Mouse (Mus musculus) urinary bladder, postnatal 36 days (tissue): ENCODE results near the gene Mfsd6l.

Experiments
- DNase-seq, 2 experiments: peaks; one replicate each; pipeline ENCODE4 v3.0.0; 2022; ENCODE audit warnings: low spot score in 2 of 2, mixed read lengths in 1 of 2

Gene Mfsd6l

DNA sequence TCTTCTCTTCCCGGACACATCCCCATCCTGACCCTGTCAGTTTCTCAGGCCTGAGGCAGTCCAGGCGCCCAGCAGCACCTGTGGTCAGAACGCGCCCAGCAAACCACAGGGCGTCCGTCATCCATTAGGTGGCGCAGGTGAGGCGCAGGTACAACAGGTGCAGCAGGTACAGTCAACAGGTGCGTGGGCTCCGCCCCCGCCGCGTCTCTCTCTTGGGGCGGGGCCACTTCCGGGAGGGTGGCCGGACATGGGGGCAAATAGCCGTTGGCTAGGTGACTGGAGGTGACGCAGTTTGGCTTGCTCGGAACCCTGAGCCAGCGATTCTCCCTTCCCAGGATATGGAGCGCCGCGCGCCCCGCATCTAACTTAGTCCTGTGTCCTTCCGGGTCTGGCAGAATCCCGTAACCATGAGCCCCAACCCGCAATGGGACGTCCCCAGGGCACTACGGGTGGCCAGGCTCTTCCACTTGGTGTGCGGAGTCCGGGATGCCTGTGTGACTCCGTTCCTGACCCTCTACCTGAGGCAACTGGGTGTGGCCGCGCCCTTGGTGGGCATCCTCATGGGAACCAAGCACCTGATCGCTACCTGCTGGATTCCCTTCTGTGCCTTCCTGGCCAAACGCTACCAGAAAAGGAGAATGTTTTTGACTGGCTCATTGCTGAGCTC is at the start of gene Mfsd6l:
Gene Mfsd6l, plus strand, starts transcription at position 269 of the 667 bp plus-strand sequence.
- peak; percentile 69 to 71 for DNase-seq

DNA sequence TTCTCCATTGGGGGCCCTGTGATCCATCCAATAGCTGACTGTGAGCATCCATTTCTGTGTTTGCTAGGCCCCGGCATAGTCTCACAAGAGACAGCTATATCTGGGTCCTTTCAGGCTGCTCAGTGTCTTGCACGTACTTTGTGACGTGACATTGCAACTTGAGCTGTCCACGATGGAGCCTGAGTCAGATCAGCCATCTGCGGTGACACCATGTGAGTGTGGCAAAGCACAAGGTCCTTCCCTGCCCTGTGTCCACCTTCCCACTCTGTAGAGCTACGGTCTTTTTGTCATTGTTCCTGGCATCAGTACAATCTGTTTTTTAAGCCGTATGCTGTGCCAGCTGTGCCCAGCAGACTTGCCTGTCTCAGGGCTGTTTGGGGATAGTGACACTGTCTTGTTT is 48.7 kb upstream of the Mfsd6l start:
- no peak for DNase-seq

DNA sequence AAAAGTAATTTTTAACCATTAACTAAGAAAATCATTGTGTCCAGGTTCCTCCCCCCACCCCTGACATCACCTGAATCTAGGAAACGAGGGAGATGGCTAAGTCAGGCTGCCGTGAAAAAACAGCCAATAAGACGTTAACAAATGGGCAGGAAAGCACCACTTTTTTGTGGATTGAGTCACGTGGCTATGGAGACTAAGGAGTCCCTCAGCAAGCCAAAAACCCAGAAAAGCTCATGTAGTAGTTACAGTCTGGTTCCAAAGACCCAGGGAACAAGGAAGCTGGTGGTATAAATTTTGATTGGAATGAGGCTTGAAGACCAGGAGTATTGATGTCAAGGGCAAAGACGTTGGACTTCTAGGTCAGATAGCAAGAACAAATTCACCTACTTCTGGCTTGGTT is 47.4 kb upstream of the Mfsd6l start:
- no peak for DNase-seq

DNA sequence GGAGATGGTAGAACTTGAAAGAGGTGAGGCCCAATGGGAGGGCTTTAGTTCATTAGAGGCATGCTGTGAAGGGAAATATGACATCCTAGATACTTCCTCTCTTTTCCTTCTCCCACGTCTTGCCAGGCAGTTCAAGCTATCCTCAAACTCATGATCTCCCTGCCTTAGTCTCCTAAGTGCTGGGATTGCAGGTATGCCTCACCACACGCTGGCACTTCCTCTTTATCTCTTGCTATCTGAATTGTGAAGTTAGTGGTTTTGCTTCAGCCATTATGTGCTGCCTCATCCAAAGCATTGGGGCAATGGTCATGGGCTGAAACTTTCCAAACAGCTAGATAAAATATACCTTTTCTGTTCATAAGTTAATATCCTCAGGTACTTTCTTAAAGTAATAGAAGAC is 46.8 kb upstream of the Mfsd6l start:
- no peak for DNase-seq

DNA sequence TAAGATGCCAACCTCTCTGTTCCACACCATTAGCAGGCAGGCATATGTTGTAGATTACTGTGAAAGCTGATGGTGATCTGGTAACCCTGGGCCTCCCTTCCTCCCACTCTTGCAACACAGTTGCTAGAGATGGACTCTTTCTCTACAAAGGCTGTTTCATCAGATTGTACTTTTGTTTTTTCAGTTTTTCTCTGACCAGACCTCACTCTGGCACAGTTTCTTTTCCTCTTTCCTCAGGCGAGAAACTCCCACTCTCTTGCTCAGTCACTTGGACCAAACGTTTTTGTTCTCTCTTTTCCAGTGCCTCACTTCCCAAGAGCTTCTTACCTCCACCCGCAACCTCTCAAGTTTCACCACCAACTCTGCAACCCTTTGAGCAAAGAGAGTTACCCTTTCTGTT is 42.0 kb upstream of the Mfsd6l start:
- no peak for DNase-seq

DNA sequence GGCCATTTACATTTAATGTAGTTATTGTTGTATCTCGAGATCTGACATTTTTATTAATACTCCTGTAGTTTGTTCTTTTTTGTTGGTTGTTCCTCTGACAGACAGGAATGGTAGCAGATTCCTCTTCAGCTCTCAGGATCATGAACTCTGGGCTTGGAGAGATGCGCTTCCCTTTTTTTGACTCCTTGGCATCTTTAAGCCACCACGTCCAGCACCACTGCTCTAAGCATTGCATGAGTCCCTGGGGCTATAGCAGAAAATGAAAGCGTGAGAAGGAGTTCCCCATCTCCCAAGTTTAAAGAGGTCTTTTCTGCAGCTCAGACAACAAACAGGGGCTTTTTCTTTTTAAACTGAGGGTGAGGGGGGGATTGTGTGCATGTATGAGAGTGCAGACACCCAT is 36.6 kb upstream of the Mfsd6l start:
- DNase-seq, result no peak

DNA sequence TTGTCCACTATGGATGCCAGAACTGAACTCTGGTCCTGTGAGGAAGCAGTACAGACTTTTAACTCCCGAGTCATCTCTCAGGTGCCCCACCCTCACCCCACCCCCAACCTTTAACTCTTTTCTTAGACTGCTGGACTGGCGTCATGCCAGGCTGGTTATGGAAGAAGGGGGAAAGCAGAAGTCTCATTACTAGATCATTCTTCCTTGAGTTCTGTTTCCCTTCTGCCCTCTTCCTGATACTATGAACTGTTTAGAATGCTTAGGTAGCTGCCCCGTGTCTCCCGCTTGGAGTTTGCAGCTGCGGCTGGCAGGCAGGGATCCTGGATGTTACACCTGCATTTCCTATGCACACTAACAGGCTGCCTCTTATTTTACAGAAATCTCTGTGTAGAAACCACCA is 36.2 kb upstream of the Mfsd6l start:
- no peak for DNase-seq

DNA sequence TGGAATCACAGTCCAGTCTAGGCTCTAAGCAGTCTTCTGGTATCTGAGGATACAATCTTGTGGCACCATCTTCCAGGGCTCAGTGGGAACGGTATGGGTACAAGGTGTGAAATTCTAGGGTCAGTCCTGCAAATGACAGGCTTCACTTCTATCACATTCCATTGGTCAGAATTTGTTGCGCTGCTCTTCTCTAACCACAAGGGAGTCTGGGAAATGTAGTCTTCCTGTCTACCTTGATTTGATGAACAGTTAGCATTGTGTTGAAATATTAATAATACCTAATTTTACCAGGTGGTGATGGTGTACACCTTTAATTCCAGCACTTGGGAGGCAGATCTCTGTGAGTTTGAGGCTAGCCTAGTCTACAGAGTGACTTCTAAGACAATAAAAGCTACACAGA is 35.5 kb upstream of the Mfsd6l start:
- DNase-seq, result no peak

DNA sequence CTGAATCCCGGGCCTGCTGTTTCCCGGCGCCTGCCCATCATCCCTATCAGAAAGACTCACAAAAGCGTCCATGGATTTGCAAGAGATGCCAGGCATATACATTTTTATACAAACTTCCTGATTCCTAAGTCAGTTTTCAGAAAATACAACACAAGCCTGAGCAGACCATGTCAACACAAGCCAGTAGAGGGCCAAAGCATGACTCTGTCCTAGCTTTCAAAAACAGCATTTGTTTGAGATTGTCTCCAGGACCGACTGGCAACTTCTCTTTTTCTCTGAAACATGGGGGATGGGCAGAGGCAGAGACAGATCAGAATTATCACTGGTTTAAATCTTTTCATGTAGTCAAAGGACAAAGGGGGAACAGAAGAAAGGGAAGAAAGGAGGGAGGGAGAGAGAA is 34.6 kb upstream of the Mfsd6l start:
- no peak for DNase-seq

DNA sequence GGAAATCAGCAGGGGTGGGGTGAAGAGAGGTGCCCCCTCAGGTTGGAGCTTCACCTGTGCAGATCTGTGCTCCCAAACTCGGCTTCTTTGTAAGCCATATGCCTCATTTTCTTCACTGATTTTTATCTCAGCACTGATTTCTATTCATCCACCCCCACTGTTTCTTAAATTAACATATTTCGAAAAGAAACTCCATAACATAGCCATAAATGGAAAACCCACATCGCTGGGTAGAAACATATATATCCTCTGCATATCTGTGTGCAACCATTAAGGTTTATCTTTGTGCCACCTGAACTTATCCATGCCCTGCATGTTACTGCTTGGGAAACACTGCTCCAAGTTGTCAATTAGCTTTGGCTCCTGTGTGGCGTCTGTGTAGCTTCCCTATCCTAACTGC is 29.5 kb upstream of the Mfsd6l start:
- no peak for DNase-seq

DNA sequence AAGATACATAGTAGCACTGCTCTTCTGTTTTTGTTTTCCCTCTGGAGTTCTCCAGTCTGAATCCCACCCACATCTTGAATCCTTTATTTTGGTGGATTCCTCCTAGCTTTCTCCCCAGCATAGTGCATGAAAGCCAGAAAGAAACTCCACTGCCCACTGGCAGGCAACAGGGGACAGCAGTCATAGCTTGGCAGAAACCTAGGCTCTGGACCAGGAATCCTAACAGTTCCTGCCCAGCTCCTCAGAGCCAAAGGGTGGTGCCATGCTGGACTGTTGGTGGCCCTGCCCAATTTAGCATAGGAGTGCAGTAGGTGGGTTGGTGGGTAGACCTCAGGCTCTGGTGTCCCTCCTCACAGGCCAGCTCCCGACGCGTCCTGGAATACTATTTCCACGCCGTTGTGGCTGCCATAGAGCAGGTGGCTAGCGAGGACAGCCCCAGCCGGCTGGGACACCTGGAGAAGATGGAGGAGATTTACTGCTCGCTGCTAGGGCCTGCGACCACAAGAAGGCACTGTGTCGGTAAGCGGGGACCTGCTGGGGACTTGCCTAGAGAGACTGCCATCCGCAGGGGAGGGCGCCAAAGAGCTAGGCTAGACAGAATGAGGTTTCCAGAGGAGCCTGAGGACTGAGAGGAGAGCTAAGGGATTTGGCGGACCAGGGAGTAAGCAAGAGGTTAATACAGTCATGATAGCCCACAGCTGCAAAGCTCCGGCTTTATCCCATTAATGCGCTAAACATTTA is 24.8 kb upstream of the Mfsd6l start:
- peak; percentile 30 to 52 for DNase-seq

DNA sequence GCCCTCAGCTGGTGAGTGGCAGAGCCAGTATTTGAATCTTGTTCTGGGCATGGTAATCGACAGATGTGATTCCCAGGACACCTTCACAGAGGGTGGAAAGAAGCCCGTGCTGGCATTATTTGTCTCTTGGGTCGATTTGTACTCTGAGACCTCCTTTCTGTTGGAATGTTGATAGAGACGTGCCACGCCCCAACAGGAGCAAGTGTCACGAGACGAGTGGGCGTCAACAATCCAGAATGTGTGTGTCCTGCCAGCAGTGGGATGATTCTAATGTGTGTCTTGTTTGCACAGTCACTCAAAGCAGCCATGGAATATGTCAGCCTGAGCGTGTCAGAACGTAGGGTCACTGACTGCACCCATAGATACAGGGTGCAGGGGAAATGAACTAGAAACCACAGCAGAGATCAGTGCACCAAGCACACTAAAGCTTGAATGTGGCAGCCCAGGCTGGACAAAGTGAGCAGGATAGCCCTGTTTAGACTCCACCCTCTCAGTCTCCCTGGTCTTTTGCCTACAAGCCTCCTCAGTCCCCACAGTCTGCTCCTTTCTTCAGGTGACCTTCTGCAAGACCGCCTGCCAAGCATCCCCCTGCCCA is 23.9 kb upstream of the Mfsd6l start:
- DNase-seq, result no peak

DNA sequence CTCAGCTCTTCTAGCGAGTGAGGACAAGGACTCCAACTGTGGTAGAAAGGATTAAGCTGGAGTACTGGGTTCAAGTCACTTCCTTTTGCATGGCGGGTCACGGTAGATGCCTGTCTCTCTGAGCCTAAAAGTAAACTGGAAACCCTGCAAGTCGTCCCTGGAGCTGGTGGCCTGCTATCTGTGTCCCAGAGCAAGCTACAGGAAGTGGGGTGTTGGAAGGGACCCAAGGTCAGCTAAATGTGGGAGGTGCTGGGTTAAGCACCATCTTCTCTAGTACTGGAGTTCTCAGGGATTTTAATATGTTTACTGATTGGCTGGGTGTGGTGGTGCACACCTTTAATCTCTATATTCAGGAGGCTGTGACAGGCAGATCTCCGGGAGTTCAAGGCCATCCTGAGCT is 23.2 kb upstream of the Mfsd6l start:
- DNase-seq, result no peak

DNA sequence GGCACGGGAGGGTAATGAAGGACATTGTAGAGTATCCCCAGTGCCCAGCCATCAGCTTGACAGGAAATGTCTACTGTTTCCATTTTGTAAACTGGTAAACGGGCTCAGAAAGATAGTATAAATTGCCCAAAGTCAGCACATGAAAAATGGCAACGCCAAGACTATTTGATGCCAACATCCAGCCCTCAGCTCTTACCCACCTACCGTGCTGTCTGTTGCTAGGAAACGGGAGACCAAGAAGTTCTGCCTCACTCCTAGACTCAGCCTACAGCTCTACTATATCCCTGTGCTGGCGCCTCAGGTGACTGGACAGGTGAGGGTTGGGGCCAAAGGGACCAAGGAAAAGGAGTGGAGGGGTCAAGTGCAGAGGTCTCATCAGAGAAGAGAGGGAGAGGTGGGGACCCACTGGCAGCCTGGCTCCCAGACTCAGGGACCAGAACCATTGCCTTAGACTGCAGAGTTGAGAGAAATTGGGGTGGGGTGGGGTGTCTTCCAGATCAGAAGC is 22.0 kb upstream of the Mfsd6l start:
- DNase-seq, result no peak

DNA sequence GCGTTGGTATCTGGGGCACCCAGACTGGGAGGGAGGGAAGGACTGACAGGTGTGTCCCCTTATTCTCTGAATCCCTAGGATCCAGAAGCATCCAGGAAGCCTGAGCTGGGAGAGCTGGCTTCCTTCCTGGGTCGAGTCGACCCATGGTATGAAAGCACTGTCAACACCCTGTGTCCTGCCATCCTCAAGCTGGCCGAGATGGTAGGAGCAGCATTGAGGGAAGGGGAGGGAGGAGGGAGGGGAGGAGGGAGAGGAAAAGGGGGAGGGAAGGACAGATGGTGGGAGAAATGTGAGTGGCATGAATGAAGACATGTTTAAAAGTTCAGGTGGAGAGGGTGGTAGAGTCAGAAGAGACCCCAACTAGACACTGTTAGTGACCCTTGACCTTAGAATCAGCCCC is 20.0 kb upstream of the Mfsd6l start:
- no peak for DNase-seq

DNA sequence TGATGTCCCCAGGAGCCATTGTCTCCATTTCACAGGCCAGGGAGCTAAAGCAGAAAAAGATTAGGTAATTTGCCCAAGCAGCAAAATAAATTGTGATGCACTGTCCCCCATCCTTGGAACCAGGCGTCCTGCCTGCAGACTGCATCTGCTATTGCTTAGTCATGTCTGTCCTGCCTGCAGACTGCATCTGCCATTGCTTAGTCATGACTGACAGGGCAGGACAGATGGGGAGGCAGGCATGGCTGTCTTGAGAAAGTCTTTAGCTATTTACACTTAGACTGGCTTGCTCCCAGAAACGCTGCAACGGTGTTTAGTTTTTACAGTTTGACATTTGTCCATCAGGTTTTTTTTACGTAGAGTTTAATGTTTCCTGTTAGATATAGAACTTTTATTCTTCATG is 19.5 kb upstream of the Mfsd6l start:
- no peak for DNase-seq

DNA sequence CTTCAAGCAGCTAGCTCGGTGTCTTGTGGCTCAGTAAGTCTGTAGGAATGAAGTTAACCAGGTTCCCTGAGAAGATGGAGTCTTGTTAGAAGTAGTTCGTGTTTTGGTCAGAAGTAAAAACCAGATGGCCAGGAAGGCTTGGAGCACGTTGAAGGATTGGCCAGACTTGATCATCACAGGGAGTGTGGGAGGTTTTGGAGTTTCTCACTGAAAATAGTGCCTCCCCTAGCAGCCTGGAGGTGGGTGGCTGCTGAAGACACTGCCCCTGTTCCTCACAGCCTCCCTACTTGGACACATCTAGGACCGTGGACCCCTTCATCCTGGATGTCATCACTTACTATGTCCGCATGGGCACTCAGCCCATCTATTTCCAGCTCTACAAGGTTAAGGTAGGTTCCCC is 16.4 kb upstream of the Mfsd6l start:
- DNase-seq, result no peak

DNA sequence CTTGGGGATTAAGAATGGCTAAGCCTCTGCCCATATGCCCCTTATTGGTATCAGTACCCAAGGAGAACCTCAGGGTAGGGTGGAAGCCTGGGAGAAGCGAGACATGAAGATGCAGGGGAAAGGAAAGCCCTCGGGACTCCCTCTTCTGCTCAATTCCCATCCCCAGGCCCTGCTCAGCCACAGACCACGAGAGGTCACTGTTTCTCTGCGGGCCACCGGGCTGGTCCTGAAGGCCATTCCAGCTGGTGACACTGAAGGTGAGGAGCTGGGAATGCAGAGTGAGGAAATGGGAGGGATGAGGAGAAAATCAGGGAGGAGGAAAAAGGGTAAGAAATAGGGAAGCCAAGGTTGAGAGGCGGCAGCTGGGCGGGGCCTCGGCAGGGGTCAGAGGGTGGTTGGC is 11.4 kb upstream of the Mfsd6l start:
- DNase-seq, result peak in 1 of 2 experiments; percentile 12

DNA sequence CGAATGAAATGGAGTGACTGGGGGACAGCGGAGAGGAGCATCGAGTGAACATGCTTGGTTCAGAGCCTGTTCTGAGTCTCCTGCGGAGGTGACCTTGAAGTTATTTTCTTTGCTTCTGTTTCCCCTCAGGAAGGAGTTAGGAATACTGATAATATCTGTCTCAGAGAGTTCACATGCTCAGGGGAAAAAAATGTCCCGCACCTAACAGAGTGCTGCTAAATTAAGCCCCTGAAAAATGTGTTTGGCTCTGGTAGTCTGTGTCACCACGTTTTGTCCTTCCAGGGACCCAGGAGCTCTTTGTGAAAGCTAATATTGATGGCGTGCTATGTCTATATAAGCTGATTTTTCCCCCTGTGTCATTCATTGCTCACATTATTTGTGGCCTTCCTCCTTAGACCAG is 10.8 kb upstream of the Mfsd6l start:
- no peak for DNase-seq

DNA sequence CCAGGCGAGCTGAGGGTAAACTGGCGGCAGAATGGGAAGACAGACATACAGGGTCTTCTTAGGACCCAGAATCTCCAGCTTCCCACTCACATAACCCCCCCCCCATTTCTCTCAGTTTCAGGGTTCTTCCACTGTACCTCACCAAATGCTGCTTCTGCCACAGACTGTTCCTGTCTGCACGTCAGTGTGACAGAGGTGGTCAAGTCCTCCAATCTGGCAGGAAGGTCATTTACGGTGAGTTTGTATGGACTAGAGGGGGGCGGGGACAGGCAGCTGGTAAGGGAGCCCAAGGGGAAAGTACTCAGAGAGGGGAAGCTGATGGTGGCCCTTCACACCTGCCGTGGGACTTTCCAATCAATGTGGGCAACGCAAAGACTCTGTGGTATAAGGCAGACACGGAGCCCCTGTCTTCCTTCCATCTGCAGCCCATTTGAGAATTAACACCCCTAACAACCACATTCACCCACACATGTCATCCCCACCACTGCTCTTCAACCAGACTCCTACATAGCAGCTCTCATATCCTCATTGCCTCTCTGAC is 10.2 kb upstream of the Mfsd6l start:
- DNase-seq, result no peak

DNA sequence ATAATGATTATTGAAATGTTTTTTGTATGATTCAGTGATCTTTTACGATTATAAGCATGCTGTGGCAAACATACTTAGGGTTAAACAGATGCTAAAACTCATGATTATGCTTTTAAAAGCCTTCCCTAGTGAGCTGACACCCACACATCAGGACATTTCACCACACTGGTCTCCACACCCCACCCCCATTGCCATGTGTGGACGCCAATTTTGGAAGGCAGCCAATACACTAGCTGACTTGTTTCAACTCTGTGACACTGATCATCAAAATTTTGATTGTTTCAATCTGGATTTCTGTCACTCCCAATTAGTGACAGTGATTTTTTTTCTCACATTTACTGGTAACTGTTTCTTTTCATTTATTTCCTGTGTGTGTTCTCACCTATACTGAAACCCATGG is 8.5 kb upstream of the Mfsd6l start:
- DNase-seq, result no peak

DNA sequence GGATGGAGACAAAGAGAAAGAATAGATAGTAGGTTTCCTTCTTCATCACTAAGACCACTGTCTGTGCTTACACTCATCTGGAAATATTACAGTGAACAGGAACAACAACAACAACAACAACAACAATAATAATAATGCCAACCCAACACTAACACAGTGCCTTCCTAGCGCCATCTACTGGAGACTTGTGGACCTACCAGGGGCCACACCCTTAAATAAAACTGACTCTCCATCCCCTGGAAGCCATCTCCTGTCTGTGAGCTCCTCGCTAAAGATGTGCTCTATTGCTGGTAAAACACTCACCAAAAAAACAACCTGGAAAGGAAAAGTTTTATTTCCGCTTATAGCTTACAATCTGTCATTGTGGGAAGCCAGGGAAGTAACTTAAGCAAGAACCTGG is 6.4 kb upstream of the Mfsd6l start:
- no peak for DNase-seq

DNA sequence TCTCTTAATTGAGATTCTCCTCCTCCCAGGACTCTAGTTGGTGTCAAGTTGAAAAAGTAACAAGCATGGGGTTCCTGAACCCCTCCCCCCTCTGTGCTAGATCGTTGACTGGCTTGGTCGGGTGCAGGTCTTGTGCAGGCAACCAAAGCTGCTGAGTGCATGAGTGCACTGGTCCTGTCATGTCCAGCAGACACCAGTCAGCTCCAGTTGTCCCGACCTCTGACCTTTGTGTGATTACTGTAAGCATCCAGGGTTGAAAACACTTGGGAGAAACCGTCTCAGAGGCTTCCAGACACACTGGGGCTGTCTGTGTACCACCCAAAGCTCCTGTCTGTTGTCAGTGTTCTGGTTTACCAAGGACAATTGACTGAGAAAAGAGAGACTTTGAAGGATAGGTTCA is 5.6 kb upstream of the Mfsd6l start:
- DNase-seq, result no peak
